Mouse (Mus musculus): ENCODE measurements at regions not wholly inside any gene's neighbourhood (a gene's known extent, or its start where the extent isn't known, plus 50 kb on each side); places are given as distances from the start of the nearest gene placed in this dataset.

- WGBS: 57% methylated on average over 8 of the region's 8 CpGs
- no peak for ATAC-seq
- H3K36me3 ChIP-seq (ENCODE audit: control insufficient read depth, insufficient read depth, low read length): no peaks in the 10 kb centered on the region
These were observed 519.3 kb upstream of the Gm26657 start for GRCm38 (mm10) chr4:56220531-56220930.

GRCm38 (mm10) chr4:56209499-56209898 lies 530.4 kb upstream of the Gm26657 start:
- H3K27me3 ChIP-seq (ENCODE audit: control insufficient read depth, insufficient read depth, low read depth, low read length): no peaks in the 10 kb centered on the region
- no peak for ATAC-seq
- no peak overlapping the region for H3K4me2 ChIP-seq (ENCODE audit: low read length)
- H3K9me3 ChIP-seq (replicated peaks; ENCODE audit: control insufficient read depth, low read length, poor library complexity, severe bottlenecking): no peaks in the 10 kb centered on the region
- no peak overlapping the region for H3K9ac ChIP-seq (ENCODE audit: low read depth, low read length)
- WGBS: 95% methylated on average over 2 of the region's 2 CpGs
- no peak overlapping the region for H3K4me3 ChIP-seq (ENCODE audit: low read depth, low read length)
- no peaks in the 10 kb centered on the region for H3K36me3 ChIP-seq (ENCODE audit: control insufficient read depth, insufficient read depth, low read length)
- no peak overlapping the region for H3K27ac ChIP-seq (ENCODE audit: low read length)
- H3K4me1 ChIP-seq (ENCODE audit: control insufficient read depth, insufficient read depth, low read length): no peaks in the 10 kb centered on the region

More at GRCm38 (mm10) chr4:56220531-56220930, 519.3 kb upstream of the Gm26657 start:
- no peak overlapping the region for H3K4me3 ChIP-seq (ENCODE audit: low read depth, low read length)
- no peak overlapping the region for H3K27ac ChIP-seq (ENCODE audit: low read length)
- no peak overlapping the region for H3K9ac ChIP-seq (ENCODE audit: low read depth, low read length)
- no peak overlapping the region for H3K4me2 ChIP-seq (ENCODE audit: low read length)
- no peaks in the 10 kb centered on the region for H3K27me3 ChIP-seq (ENCODE audit: control insufficient read depth, insufficient read depth, low read depth, low read length)
- H3K9me3 ChIP-seq (replicated peaks; ENCODE audit: control insufficient read depth, low read length, poor library complexity, severe bottlenecking): no peaks in the 10 kb centered on the region
- peaks cover 15% of the 10 kb centered on the region for H3K4me1 ChIP-seq (ENCODE audit: control insufficient read depth, insufficient read depth, low read length)

GRCm38 (mm10) chr4:56207726-56208125 lies 532.1 kb upstream of the Gm26657 start:
- Histone ChIP-seq H3K27ac (ENCODE audit: low read length) (no peak overlapping the region), H3K9ac (ENCODE audit: low read depth, low read length) (no peak overlapping the region), H3K27me3 (ENCODE audit: control insufficient read depth, insufficient read depth, low read depth, low read length) (no peaks in the 10 kb centered on the region), H3K9me3 (replicated peaks; ENCODE audit: control insufficient read depth, low read length, poor library complexity, severe bottlenecking) (peaks cover 3% of the 10 kb centered on the region; the same call in 1 of the 2 replicates), H3K4me1 (ENCODE audit: control insufficient read depth, insufficient read depth, low read length) (no peaks in the 10 kb centered on the region), H3K36me3 (ENCODE audit: control insufficient read depth, insufficient read depth, low read length) (no peaks in the 10 kb centered on the region), H3K4me3 (ENCODE audit: low read depth, low read length) (no peak overlapping the region), H3K4me2 (ENCODE audit: low read length) (no peak overlapping the region)
- WGBS: 80% methylated on average over 5 of the region's 5 CpGs
- no peak for ATAC-seq

- no peak overlapping the region for H3K27ac ChIP-seq (ENCODE audit: low read length)
- no peaks in the 10 kb centered on the region for H3K36me3 ChIP-seq (ENCODE audit: control insufficient read depth, insufficient read depth, low read length)
- no peaks in the 10 kb centered on the region for H3K4me1 ChIP-seq (ENCODE audit: control insufficient read depth, insufficient read depth, low read length)
- peaks cover 3% of the 10 kb centered on the region; the same call in 1 of the 2 replicates for H3K9me3 ChIP-seq (replicated peaks; ENCODE audit: control insufficient read depth, low read length, poor library complexity, severe bottlenecking)
- no peak overlapping the region for H3K4me2 ChIP-seq (ENCODE audit: low read length)
- H3K4me3 ChIP-seq (ENCODE audit: low read depth, low read length): no peak overlapping the region
- ATAC-seq: no peak
- no peak overlapping the region for H3K9ac ChIP-seq (ENCODE audit: low read depth, low read length)
- no peaks in the 10 kb centered on the region for H3K27me3 ChIP-seq (ENCODE audit: control insufficient read depth, insufficient read depth, low read depth, low read length)
- 62% methylated on average over 1 of the region's 1 CpGs for WGBS
These were observed 534.8 kb upstream of the Gm26657 start for GRCm38 (mm10) chr4:56205069-56205468.

GRCm38 (mm10) chr4:56193365-56193764 lies 546.5 kb upstream of the Gm26657 start:
- Histone ChIP-seq H3K36me3 (ENCODE audit: control insufficient read depth, insufficient read depth, low read length) (no peaks in the 10 kb centered on the region), H3K4me2 (ENCODE audit: low read length) (no peak overlapping the region), H3K9me3 (replicated peaks; ENCODE audit: control insufficient read depth, low read length, poor library complexity, severe bottlenecking) (no peaks in the 10 kb centered on the region), H3K27me3 (ENCODE audit: control insufficient read depth, insufficient read depth, low read depth, low read length) (no peaks in the 10 kb centered on the region), H3K4me3 (ENCODE audit: low read depth, low read length) (no peak overlapping the region), H3K27ac (ENCODE audit: low read length) (no peak overlapping the region), H3K9ac (ENCODE audit: low read depth, low read length) (no peak overlapping the region), H3K4me1 (ENCODE audit: control insufficient read depth, insufficient read depth, low read length) (no peaks in the 10 kb centered on the region)
- WGBS: 61% methylated on average over 2 of the region's 2 CpGs
- no peak for ATAC-seq

- no peak overlapping the region for H3K4me3 ChIP-seq (ENCODE audit: low read depth, low read length)
- no peaks in the 10 kb centered on the region for H3K4me1 ChIP-seq (ENCODE audit: control insufficient read depth, insufficient read depth, low read length)
- no peak overlapping the region for H3K9ac ChIP-seq (ENCODE audit: low read depth, low read length)
- 85% methylated on average over 5 of the region's 5 CpGs for WGBS
- no peak for ATAC-seq
- H3K36me3 ChIP-seq (ENCODE audit: control insufficient read depth, insufficient read depth, low read length): no peaks in the 10 kb centered on the region
- no peak overlapping the region for H3K4me2 ChIP-seq (ENCODE audit: low read length)
- no peaks in the 10 kb centered on the region for H3K9me3 ChIP-seq (replicated peaks; ENCODE audit: control insufficient read depth, low read length, poor library complexity, severe bottlenecking)
- H3K27ac ChIP-seq (ENCODE audit: low read length): no peak overlapping the region
- no peaks in the 10 kb centered on the region for H3K27me3 ChIP-seq (ENCODE audit: control insufficient read depth, insufficient read depth, low read depth, low read length)
These were observed 547.4 kb upstream of the Gm26657 start for GRCm38 (mm10) chr4:56192516-56192915.

- 74% methylated on average over 5 of the region's 5 CpGs for WGBS
- Histone ChIP-seq H3K9me3 (replicated peaks; ENCODE audit: control insufficient read depth, low read length, poor library complexity, severe bottlenecking) (no peaks in the 10 kb centered on the region), H3K4me3 (ENCODE audit: low read depth, low read length) (no peak overlapping the region), H3K4me2 (ENCODE audit: low read length) (no peak overlapping the region), H3K27ac (ENCODE audit: low read length) (no peak overlapping the region), H3K36me3 (ENCODE audit: control insufficient read depth, insufficient read depth, low read length) (no peaks in the 10 kb centered on the region), H3K9ac (ENCODE audit: low read depth, low read length) (no peak overlapping the region), H3K27me3 (ENCODE audit: control insufficient read depth, insufficient read depth, low read depth, low read length) (no peaks in the 10 kb centered on the region), H3K4me1 (ENCODE audit: control insufficient read depth, insufficient read depth, low read length) (no peaks in the 10 kb centered on the region)
- ATAC-seq: no peak
These were observed 560.3 kb upstream of the Gm26657 start for GRCm38 (mm10) chr4:56179566-56179965.

- no peaks in the 10 kb centered on the region for H3K36me3 ChIP-seq (ENCODE audit: control insufficient read depth, insufficient read depth, low read length)
- ATAC-seq: no peak
- H3K27me3 ChIP-seq (ENCODE audit: control insufficient read depth, insufficient read depth, low read depth, low read length): no peaks in the 10 kb centered on the region
- no peak overlapping the region for H3K4me2 ChIP-seq (ENCODE audit: low read length)
- H3K9ac ChIP-seq (ENCODE audit: low read depth, low read length): no peak overlapping the region
- H3K27ac ChIP-seq (ENCODE audit: low read length): no peak overlapping the region
- H3K4me1 ChIP-seq (ENCODE audit: control insufficient read depth, insufficient read depth, low read length): no peaks in the 10 kb centered on the region
- no peaks in the 10 kb centered on the region for H3K9me3 ChIP-seq (replicated peaks; ENCODE audit: control insufficient read depth, low read length, poor library complexity, severe bottlenecking)
- 40% methylated on average over 9 of the region's 9 CpGs for WGBS
- no peak overlapping the region for H3K4me3 ChIP-seq (ENCODE audit: low read depth, low read length)
These were observed 560.9 kb upstream of the Gm26657 start for GRCm38 (mm10) chr4:56178844-56179481.

GRCm38 (mm10) chr4:56161257-56161594 lies 578.6 kb upstream of the Gm26657 start:
- no peak overlapping the region for H3K27ac ChIP-seq (ENCODE audit: low read length)
- 33% methylated on average over 3 of the region's 3 CpGs for WGBS
- ATAC-seq: no peak

More at GRCm38 (mm10) chr4:56161257-56161594, 578.6 kb upstream of the Gm26657 start:
- Histone ChIP-seq H3K4me3 (ENCODE audit: low read depth, low read length) (no peak overlapping the region), H3K9me3 (replicated peaks; ENCODE audit: control insufficient read depth, low read length, poor library complexity, severe bottlenecking) (no peaks in the 10 kb centered on the region), H3K4me2 (ENCODE audit: low read length) (no peak overlapping the region), H3K4me1 (ENCODE audit: control insufficient read depth, insufficient read depth, low read length) (no peaks in the 10 kb centered on the region), H3K27me3 (ENCODE audit: control insufficient read depth, insufficient read depth, low read depth, low read length) (no peaks in the 10 kb centered on the region), H3K36me3 (ENCODE audit: control insufficient read depth, insufficient read depth, low read length) (no peaks in the 10 kb centered on the region), H3K9ac (ENCODE audit: low read depth, low read length) (no peak overlapping the region)

Measured in midbrain, embryonic 16.5 days (tissue).